Mouse (Mus musculus) heart, adult 2 months (tissue): ENCODE data around the gene Ube2j1. TPM values are rescaled to one million over a fixed set of nuclear protein-coding genes. Genes with fewer than 3 reads are reported as not detected.
A peak's percentile ranks its signal among the peaks of the same experiment; 100 is the strongest.

Experiments
- DNase-seq, 2 experiments: peaks; one replicate each; pipeline ENCODE4 v3.0.0; 2021
- H3K27ac ChIP-seq: fragments of 200-600 bp; 2 replicates; pipeline ENCODE4 v1.8.1; 2022
- H3K27me3 ChIP-seq: fragments of 200-500 bp; 2 replicates; pipeline ENCODE4 v1.6.1; 2012; ENCODE audit warnings: mild to moderate bottlenecking, low read length, inconsistent platforms, mixed read lengths; ENCODE audit not compliant: control insufficient read depth, insufficient read depth
- H3K36me3 ChIP-seq: fragments of 200-500 bp; 2 replicates; pipeline ENCODE4 v1.6.1; 2012; ENCODE audit warnings: low read length, inconsistent platforms; ENCODE audit not compliant: control insufficient read depth, insufficient read depth
- H3K4me1 ChIP-seq: fragments of 200-500 bp; 2 replicates; pipeline ENCODE4 v1.6.1; 2011; ENCODE audit warnings: low read length; ENCODE audit not compliant: control insufficient read depth, insufficient read depth
- H3K4me3 ChIP-seq: fragments of 200-600 bp; 2 replicates; pipeline ENCODE4 v1.8.1; 2022
- H3K79me2 ChIP-seq: fragments of 200-500 bp; replicated peaks from 2 replicates; pipeline ENCODE4 v1.6.1; 2012; ENCODE audit warnings: mild to moderate bottlenecking, inconsistent platforms, low read length, moderate library complexity, mixed read lengths; ENCODE audit not compliant: control insufficient read depth, insufficient read depth
- H3K9ac ChIP-seq: fragments of 200-500 bp; 2 replicates; pipeline ENCODE4 v1.6.1; 2012; ENCODE audit warnings: low read depth, mild to moderate bottlenecking, control low read depth, inconsistent platforms, low read length, mixed read lengths
- CTCF ChIP-seq: fragments of 200-600 bp; IDR thresholded peaks from 2 replicates; pipeline ENCODE4 v1.8.1; 2022; ENCODE audit warnings: antibody characterized with exemption, mild to moderate bottlenecking, moderate library complexity
- EP300 ChIP-seq: fragments of 200-500 bp; IDR thresholded peaks from 2 replicates; pipeline ENCODE4 v1.6.1; 2011; ENCODE audit warnings: low read depth, low read length, control low read depth; ENCODE audit not compliant: insufficient read depth
- POLR2A ChIP-seq: fragments of 200-500 bp; IDR thresholded peaks from 2 replicates; pipeline ENCODE4 v1.6.1; 2011; ENCODE audit warnings: mild to moderate bottlenecking, low read depth, low read length, control low read depth; ENCODE audit not compliant: insufficient read depth
- WGBS: fragments of 180-500 bp; shearing (Covaris S2); methylation state at CpG from one replicate; pipeline ENCODE4 v1.1.7; 2018; 5-methylcytosine and 5-hydroxymethylcytosine counted together
- intact Hi-C: fragments of 180-260 bp; cut with DNase I; formaldehyde crosslinking; loops from one replicate; pipeline ENCODE4 v1.15.1; 2025
- polyA plus RNA-seq: library from polyadenylated mRNA; depleted of rRNA; stranded (reverse); fragments of >200 nt; gene quantifications from 2 replicates; pipeline ENCODE4 v1.2.3, GENCODE M21; 2012
- total RNA-seq, 2 experiments: library from RNA; stranded (reverse); gene quantifications; 2 replicates each; pipeline ENCODE4 v1.2.3; 2021

Gene Ube2j1
- total and polyA plus RNA-seq, 3 experiments: 14.1 to 41.9 (median 40.8) TPM

DNA sequence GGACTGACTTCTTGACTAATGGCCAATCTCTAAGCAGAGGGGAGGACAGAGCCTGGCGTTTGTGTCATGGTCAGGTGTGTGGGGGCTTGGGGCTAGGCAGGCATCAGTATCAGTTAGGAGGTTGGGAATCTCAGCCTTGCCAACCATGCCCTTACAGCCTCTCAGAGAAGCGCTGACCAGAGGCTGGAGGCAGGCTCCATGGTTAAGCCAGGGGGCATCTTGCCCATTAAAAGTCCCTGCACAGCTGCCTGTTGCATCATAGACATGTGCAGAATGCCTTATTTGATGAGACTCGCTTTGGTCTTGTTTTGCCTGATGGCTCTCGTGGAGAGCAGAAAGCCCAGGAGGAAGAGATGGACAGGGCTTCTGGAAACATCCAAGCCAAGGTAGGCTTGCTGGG, 31.8 kb downstream of the Ube2j1 start, which contains the start of gene Gabrr2:
TSS of gene Gabrr2 (plus strand) at position 19 of the 400 bp plus-strand sequence.
- H3K9ac ChIP-seq: no peak within 1 kb of the TSS
- intact Hi-C loops: no loop called here
- peaks cover under 1% of the 10 kb centered on the region; the same call in 1 of the 2 replicates for H3K4me1 ChIP-seq
- no peak within 1 kb of the TSS for H3K4me3 ChIP-seq
- no peak for TF ChIP-seq EP300
- TF ChIP-seq CTCF: no peak
- no peak for TF ChIP-seq POLR2A
- no peak within 1 kb of the TSS for H3K27ac ChIP-seq
- 77% methylated on average over 4 of the region's 4 CpGs for WGBS
- H3K36me3 ChIP-seq: peaks cover 2% of the 10 kb centered on the region; the same call in 1 of the 2 replicates
- no peaks in the 10 kb centered on the region for H3K79me2 ChIP-seq
- DNase-seq: peak in 1 of 2 experiments; percentile 22
- no peaks in the 10 kb centered on the region for H3K27me3 ChIP-seq

DNA sequence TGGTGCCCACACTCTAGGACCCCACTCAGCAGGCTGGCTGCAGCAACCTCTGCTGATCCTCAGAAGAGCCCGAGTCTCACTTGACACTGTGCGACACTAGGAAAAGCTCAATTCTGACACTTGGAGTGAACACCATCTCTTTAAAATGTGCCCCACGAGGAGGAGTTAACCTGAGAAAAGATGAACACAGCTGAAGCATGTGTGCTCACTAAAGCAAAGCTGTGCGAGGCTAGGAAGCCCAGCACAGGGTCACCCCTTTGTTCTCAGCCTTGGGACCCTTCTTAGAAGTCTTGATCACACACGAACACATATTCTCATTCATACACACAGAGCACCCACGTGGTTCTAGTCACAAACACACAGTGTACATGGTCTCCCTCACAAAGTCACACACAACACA, 33.8 kb downstream of the Ube2j1 start:
- Histone ChIP-seq H3K27ac (no peak overlapping the region), H3K4me3 (no peak overlapping the region), H3K36me3 (no peaks in the 10 kb centered on the region), H3K9ac (no peak overlapping the region), H3K4me1 (no peaks in the 10 kb centered on the region), H3K27me3 (no peaks in the 10 kb centered on the region), H3K79me2 (no peaks in the 10 kb centered on the region)
- DNase-seq: no peak
- no peak for TF ChIP-seq EP300
- TF ChIP-seq POLR2A: no peak
- no peak for TF ChIP-seq CTCF
- 86% methylated on average over 6 of the region's 6 CpGs for WGBS
- intact Hi-C loops: no loop called here

DNA sequence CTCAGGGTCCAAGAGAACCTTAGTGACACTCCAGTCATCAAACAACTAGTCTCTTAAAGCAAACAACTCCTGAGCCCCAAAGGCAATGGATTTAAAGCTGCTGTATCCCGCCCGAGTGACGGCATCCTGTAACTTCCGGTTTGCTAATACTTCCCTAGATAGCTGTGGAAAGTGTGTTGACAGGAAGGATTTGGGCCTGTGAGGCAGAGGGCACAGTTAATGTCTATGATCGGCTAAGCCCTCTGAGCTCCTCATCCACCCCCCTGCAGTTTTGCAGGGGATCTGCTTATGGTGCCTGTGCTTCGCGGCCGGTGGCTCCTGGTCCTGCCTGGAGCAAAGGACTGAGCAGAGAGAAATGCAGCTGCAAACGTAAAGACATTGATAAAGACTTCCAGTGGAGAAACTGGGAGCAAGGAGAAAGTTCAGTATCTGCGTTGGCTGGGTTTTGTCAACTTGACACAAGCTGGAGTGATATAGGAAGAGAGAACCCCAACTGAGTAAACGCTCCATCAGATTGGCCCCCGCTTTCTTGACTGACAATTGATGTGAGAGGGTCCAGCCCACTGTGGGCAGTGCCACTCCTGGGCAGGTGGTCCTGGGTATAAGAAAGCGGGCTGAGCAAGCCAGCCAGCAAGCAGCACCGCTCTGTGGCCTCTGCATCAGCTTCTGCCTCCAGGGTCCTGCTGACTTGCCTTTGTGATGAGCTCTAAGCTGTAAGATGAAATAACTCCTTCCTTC, 35.2 kb downstream of the Ube2j1 start:
- H3K4me3 ChIP-seq: no peak overlapping the region
- 42% methylated on average over 14 of the region's 14 CpGs for WGBS
- no peaks in the 10 kb centered on the region for H3K4me1 ChIP-seq
- no peak for TF ChIP-seq POLR2A
- no peak for TF ChIP-seq CTCF
- H3K36me3 ChIP-seq: no peaks in the 10 kb centered on the region
- intact Hi-C loops: no loop called here
- no peaks in the 10 kb centered on the region for H3K79me2 ChIP-seq
- H3K27ac ChIP-seq: no peak overlapping the region
- no peak overlapping the region for H3K9ac ChIP-seq
- no peak for DNase-seq
- H3K27me3 ChIP-seq: no peaks in the 10 kb centered on the region

DNA sequence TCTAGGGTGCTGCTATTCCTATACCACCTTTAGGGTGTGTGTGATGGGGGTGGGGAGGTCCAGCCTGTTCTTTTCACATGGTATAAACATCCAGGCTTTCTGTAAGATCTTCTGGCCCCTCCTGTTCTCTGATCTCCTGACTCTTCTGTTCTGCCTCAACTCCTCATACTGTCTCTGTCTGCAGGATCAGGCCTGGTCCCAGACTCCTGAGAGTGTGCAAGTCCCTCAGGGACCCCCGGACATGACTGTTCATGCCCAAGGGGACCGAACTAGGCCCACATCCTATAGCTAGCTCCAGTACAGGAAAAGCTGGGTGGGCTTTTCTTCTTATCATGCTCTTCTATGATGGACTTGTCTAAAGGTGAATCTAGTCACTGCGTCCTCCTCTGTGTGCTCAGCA, 36.1 kb downstream of the Ube2j1 start:
- no peaks in the 10 kb centered on the region for H3K4me1 ChIP-seq
- no peaks in the 10 kb centered on the region for H3K27me3 ChIP-seq
- no peaks in the 10 kb centered on the region for H3K79me2 ChIP-seq
- no peak overlapping the region for H3K27ac ChIP-seq
- intact Hi-C loops: no loop called here
- H3K36me3 ChIP-seq: no peaks in the 10 kb centered on the region
- no peak overlapping the region for H3K9ac ChIP-seq
- WGBS: 94% methylated on average over 3 of the region's 3 CpGs
- no peak for DNase-seq
- H3K4me3 ChIP-seq: no peak overlapping the region
- no peak for TF ChIP-seq EP300
- TF ChIP-seq CTCF: no peak
- TF ChIP-seq POLR2A: no peak

DNA sequence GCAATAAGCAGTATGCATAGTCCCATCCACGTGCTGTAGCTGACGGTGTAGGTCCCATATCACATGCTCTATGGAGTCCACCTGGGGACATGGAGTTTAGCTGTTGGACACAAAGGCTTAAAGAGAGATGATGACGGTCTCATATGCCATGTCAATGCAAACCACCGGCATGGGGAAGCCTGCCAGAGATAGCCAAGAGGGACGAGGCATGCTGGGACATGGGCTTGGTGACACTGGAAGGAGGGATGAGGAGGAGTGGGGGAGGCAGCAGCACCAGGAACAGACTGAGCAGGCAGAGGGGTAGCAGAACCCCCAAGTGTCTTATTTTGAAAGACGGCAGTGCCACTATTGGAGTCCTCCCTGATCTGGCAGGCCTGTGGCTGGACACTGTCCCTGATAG, 36.6 kb downstream of the Ube2j1 start:
- WGBS: 84% methylated on average over 6 of the region's 6 CpGs
- intact Hi-C loops: no loop called here
- H3K9ac ChIP-seq: no peak overlapping the region
- H3K79me2 ChIP-seq: no peaks in the 10 kb centered on the region
- TF ChIP-seq POLR2A: no peak
- TF ChIP-seq CTCF: no peak
- TF ChIP-seq EP300: no peak
- no peaks in the 10 kb centered on the region for H3K4me1 ChIP-seq
- H3K27ac ChIP-seq: no peak overlapping the region
- H3K36me3 ChIP-seq: no peaks in the 10 kb centered on the region
- H3K27me3 ChIP-seq: no peaks in the 10 kb centered on the region
- no peak for DNase-seq
- no peak overlapping the region for H3K4me3 ChIP-seq

DNA sequence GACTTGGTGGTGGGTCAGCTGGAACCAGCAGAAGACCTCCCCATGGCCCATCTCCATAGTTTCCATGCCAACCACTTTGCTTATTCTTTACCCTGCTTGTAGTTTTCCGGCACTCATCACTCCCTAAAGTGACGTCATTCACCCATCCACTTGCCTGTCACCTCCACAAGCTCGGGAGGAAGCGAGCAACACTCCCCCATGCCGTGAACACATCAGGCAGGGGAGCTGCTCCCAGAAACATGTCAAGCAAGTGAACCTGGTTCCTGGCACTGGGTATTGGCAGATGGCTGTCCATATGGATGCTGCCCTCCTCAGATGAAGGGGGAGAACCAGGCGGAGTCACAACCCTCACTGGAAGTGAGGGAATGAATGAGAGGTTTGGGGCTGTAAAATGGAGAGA, 37.7 kb downstream of the Ube2j1 start:
- TF ChIP-seq POLR2A (no peak), EP300 (no peak), CTCF (no peak)
- H3K9ac ChIP-seq: no peak overlapping the region
- no peaks in the 10 kb centered on the region for H3K4me1 ChIP-seq
- intact Hi-C loops: no loop called here
- H3K4me3 ChIP-seq: no peak overlapping the region
- DNase-seq: no peak
- H3K79me2 ChIP-seq: no peaks in the 10 kb centered on the region
- WGBS: 49% methylated on average over 6 of the region's 6 CpGs
- no peaks in the 10 kb centered on the region for H3K36me3 ChIP-seq
- no peak overlapping the region for H3K27ac ChIP-seq
- no peaks in the 10 kb centered on the region for H3K27me3 ChIP-seq
